Mouse (Mus musculus): ENCODE measurements around the gene Agk.

GRCm38 (mm10) chr6:40304972-40305371 is 20.0 kb upstream of the Agk start:
- TF ChIP-seq CTCF (IDR thresholded peaks at IDR 0.05): no peak
- no peak for TF ChIP-seq EP300 (IDR thresholded peaks at IDR 0.05)

Data from lung, postnatal 0 days (tissue).